Mouse (Mus musculus) kidney, adult 10 weeks (tissue): ENCODE data around the gene Ddx19b. TPM values are rescaled to one million over a fixed set of nuclear protein-coding genes. Genes with fewer than 3 reads are reported as not detected.

Experiments
- polyA plus RNA-seq: library from polyadenylated mRNA; stranded (reverse); fragments of 350-450 nt; fragmentation: Illumina TruSeq; extraction: RNeasy Lipid Tissue Mini Kit (QIAGEN cat#74804); gene quantifications from one replicate; pipeline ENCODE4 v1.2.3, GENCODE M21; 2014; ENCODE audit warnings: low read depth, low replicate concordance

Gene Ddx19b
- 8.4 TPM for polyA plus RNA-seq

GRCm38 (mm10) chr8:111031572-111031971 lies at the start of gene Ddx19b:
Gene Ddx19b (minus strand): TSS chr8:111031751.

GRCm38 (mm10) chr8:111056158-111056663 lies 24.7 kb upstream of the Ddx19b start, which contains the start of gene Exosc6:
Gene Exosc6 (plus strand): TSS chr8:111056339.

GRCm38 (mm10) chr8:111032916-111033315 lies 1.4 kb upstream of the Ddx19b start, which contains the start of gene Aars:
Gene Aars (plus strand): TSS chr8:111033144.

GRCm38 (mm10) chr8:110997547-110998531 lies 33.7 kb downstream of the Ddx19b start, which contains the start of gene Ddx19a:
Gene Ddx19a (minus strand): TSS chr8:110997800.

Other genes starting within 250 kb of the Ddx19b start
- 0.32 TPM for gene Il34, start 225.8 kb downstream of the Ddx19b start, polyA plus RNA-seq
- 13.7 TPM for gene Cog4, start 185.2 kb downstream of the Ddx19b start, polyA plus RNA-seq
- 21.7 TPM for gene Sf3b3, start 185.0 kb downstream of the Ddx19b start, polyA plus RNA-seq
- 1.4 TPM for gene Fuk, start 129.3 kb downstream of the Ddx19b start, polyA plus RNA-seq
- gene St3gal2, start 111.8 kb downstream of the Ddx19b start, polyA plus RNA-seq = 6.1 TPM
- gene Ddx19a, start 34.0 kb downstream of the Ddx19b start, polyA plus RNA-seq = 16.3 TPM
- 14.1 TPM for gene Aars, start 1.4 kb upstream of the Ddx19b start, polyA plus RNA-seq
- gene Exosc6, start 24.6 kb upstream of the Ddx19b start, polyA plus RNA-seq = 7.1 TPM
- not detected for gene Clec18a, start 60.7 kb upstream of the Ddx19b start, polyA plus RNA-seq
- 41.5 TPM for gene Pdpr, start 62.9 kb upstream of the Ddx19b start, polyA plus RNA-seq
- gene Glg1, start 227.5 kb upstream of the Ddx19b start, polyA plus RNA-seq = 64.6 TPM